Comparison of ENCODE assay signal across 9 mouse cellular contexts in the genomic region with DNA sequence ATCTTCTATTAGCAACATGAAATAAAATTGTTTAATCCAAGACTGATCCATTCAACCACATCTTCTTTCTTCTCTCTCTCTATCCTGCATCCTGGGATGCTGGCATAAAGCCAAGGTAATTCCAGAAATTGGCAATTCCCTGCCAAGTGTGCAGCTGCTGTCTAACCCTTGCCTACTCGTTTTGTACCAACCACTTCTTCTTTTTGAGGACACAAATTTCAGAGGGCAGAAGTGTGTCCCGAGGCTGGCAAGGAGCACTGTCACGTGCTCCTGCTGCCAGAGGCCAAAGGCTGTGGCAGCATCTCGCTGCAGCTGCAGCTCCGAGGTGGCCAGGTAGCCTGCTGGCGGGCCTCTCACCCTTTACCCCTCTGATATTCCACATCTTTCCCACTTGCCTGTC.
DNase-seq lines count a peak whose midpoint lies in the region; ATAC-seq and TF ChIP-seq lines count a peak whose summit lies in the region.
"Had no signal": no experiment of that assay in that cellular context is flagged by ENCODE, and none has a peak within 500 bp of the region (broad histone marks: within the 10 kb centered on the region; RNA-seq: fewer than 3 reads in every experiment).

No protein-coding gene starts in this region.

- peak; percentile 84 for DNase-seq in kidney, adult 2 months
- peak; percentile 39 for DNase-seq in Muller cell, postnatal 12 days (ENCODE audit: inconsistent ontology term)
- DNase-seq in cerebellum, postnatal 25 days, result peak; percentile 65 to 72
- DNase-seq in limb, embryonic 14.5 days (ENCODE audit: low spot score), result peak; percentile 11
- DNase-seq in adrenal gland, postnatal 4 days (ENCODE audit: low spot score in 2 of 2), result no peak

- no peak for TF ChIP-seq POLR2A in kidney, adult 2 months (IDR thresholded peaks at IDR 0.05; ENCODE audit: low read depth, low read length)
- no peak for TF ChIP-seq POLR2A in limb, embryonic 14.5 days (IDR thresholded peaks at IDR 0.05; ENCODE audit: borderline replicate concordance, extremely low read depth, insufficient read depth, insufficient read length)

- peaks cover 12% of the 10 kb centered on the region for H3K4me1 ChIP-seq in kidney, adult 2 months (ENCODE audit: control insufficient read depth, insufficient read depth, low read length)
- H3K4me1 ChIP-seq in kidney, embryonic 14.5 days (ENCODE audit: control insufficient read depth, insufficient read depth, low read length), result no peaks in the 10 kb centered on the region
- 0 out of 2 replicates have a peak, but pooled peaks cover 2% of the 10 kb centered on the region for H3K4me1 ChIP-seq in limb, embryonic 14.5 days (ENCODE audit: control insufficient read depth, insufficient read depth, low read length)
- H3K4me1 ChIP-seq in intestine, embryonic 16.5 days (ENCODE audit: control insufficient read depth, insufficient read depth, low read length), result no peaks in the 10 kb centered on the region
- no peaks in the 10 kb centered on the region for H3K4me1 ChIP-seq in heart, embryonic 12.5 days (replicated peaks)

- no peaks in the 10 kb centered on the region for H3K9me3 ChIP-seq in kidney, embryonic 14.5 days (ENCODE audit: control insufficient read depth, low read length)
- H3K9me3 ChIP-seq in limb, embryonic 14.5 days (ENCODE audit: control insufficient read depth, low read length), result no peaks in the 10 kb centered on the region
- H3K9me3 ChIP-seq in intestine, embryonic 16.5 days (ENCODE audit: control insufficient read depth, low read length), result no peaks in the 10 kb centered on the region
- no peaks in the 10 kb centered on the region for H3K9me3 ChIP-seq in heart, embryonic 12.5 days (replicated peaks)
- H3K9me3 ChIP-seq: G1E had no signal

- no peak overlapping the region for H3K27ac ChIP-seq in kidney, adult 2 months (ENCODE audit: insufficient read depth, low read depth, low read length)
- H3K27ac ChIP-seq in kidney, embryonic 14.5 days (ENCODE audit: low read depth, low read length), result no peak overlapping the region
- no peak overlapping the region for H3K27ac ChIP-seq in limb, embryonic 14.5 days (replicated peaks; ENCODE audit: low read depth, low read length)
- H3K27ac ChIP-seq in intestine, embryonic 16.5 days (ENCODE audit: low read length), result no peak overlapping the region
- no peak overlapping the region for H3K27ac ChIP-seq in heart, embryonic 12.5 days (ENCODE audit: poor library complexity, severe bottlenecking)

- H3K27me3 ChIP-seq in kidney, adult 2 months (replicated peaks; ENCODE audit: control insufficient read depth, insufficient read depth, low read length), result no peaks in the 10 kb centered on the region
- H3K27me3 ChIP-seq in kidney, embryonic 14.5 days (ENCODE audit: control insufficient read depth, insufficient read depth, low read length), result no peaks in the 10 kb centered on the region
- no peaks in the 10 kb centered on the region for H3K27me3 ChIP-seq in limb, embryonic 14.5 days (ENCODE audit: control insufficient read depth, insufficient read depth, low read length)
- H3K27me3 ChIP-seq in intestine, embryonic 16.5 days (replicated peaks; ENCODE audit: control insufficient read depth, insufficient read depth, low read length), result no peaks in the 10 kb centered on the region
- H3K27me3 ChIP-seq in heart, embryonic 12.5 days (replicated peaks), result no peaks in the 10 kb centered on the region

- no peak overlapping the region for H3K9ac ChIP-seq in kidney, embryonic 14.5 days (ENCODE audit: low read depth, low read length)
- no peak overlapping the region for H3K9ac ChIP-seq in limb, embryonic 14.5 days (ENCODE audit: low read depth, low read length, severe bottlenecking)
- no peak overlapping the region for H3K9ac ChIP-seq in intestine, embryonic 16.5 days (ENCODE audit: low read depth, low read length)
- no peak overlapping the region for H3K9ac ChIP-seq in heart, embryonic 12.5 days

- WGBS in kidney, adult 2 months, result 32% methylated on average over 6 of the region's 6 CpGs
- 68% methylated on average over 6 of the region's 6 CpGs for WGBS in kidney, embryonic 14.5 days
- 39% methylated on average over 6 of the region's 6 CpGs for WGBS in limb, embryonic 14.5 days
- WGBS in intestine, embryonic 16.5 days, result 48% methylated on average over 6 of the region's 6 CpGs
- WGBS in heart, embryonic 12.5 days, result 47% methylated on average over 6 of the region's 6 CpGs

- H3K4me3 ChIP-seq in kidney, adult 2 months (ENCODE audit: insufficient read depth, low read depth, low read length), result no peak overlapping the region
- no peak overlapping the region for H3K4me3 ChIP-seq in kidney, embryonic 14.5 days (ENCODE audit: low read length)
- no peak overlapping the region for H3K4me3 ChIP-seq in limb, embryonic 14.5 days (replicated peaks; ENCODE audit: low read length)
- H3K4me3 ChIP-seq in intestine, embryonic 16.5 days (ENCODE audit: low read length), result no peak overlapping the region
- H3K4me3 ChIP-seq in heart, embryonic 12.5 days, result no peak overlapping the region

- H3K4me2 ChIP-seq in kidney, embryonic 14.5 days (replicated peaks; ENCODE audit: low read depth, low read length), result no peak overlapping the region
- H3K4me2 ChIP-seq in limb, embryonic 14.5 days (replicated peaks; ENCODE audit: low read depth, low read length, severe bottlenecking), result no peak overlapping the region
- H3K4me2 ChIP-seq in intestine, embryonic 16.5 days (ENCODE audit: low read depth, low read length), result no peak overlapping the region
- no peak overlapping the region for H3K4me2 ChIP-seq in heart, embryonic 12.5 days

- H3K36me3 ChIP-seq in kidney, adult 2 months (ENCODE audit: control insufficient read depth, insufficient read depth, low read length), result no peaks in the 10 kb centered on the region
- H3K36me3 ChIP-seq in kidney, embryonic 14.5 days (ENCODE audit: control insufficient read depth, insufficient read depth, low read length), result no peaks in the 10 kb centered on the region
- H3K36me3 ChIP-seq in limb, embryonic 14.5 days (ENCODE audit: control insufficient read depth, insufficient read depth, low read length), result no peaks in the 10 kb centered on the region
- H3K36me3 ChIP-seq in intestine, embryonic 16.5 days (ENCODE audit: control insufficient read depth, insufficient read depth, low read length), result no peaks in the 10 kb centered on the region
- H3K36me3 ChIP-seq in heart, embryonic 12.5 days, result no peaks in the 10 kb centered on the region
- H3K36me3 ChIP-seq: G1E had no signal

- no peak for TF ChIP-seq CTCF in kidney, adult 2 months (conservative IDR thresholded peaks at IDR 0.05; ENCODE audit: insufficient read depth, insufficient read length, low read depth, low read length)

- no peak for ATAC-seq in kidney, embryonic 14.5 days (ENCODE audit: low FRiP score, low TSS enrichment)
- ATAC-seq in limb, embryonic 14.5 days (ENCODE audit: low FRiP score, low read depth), result no peak
- ATAC-seq in intestine, embryonic 16.5 days, result no peak
- no peak for ATAC-seq in heart, embryonic 12.5 days (ENCODE audit: insufficient number of reproducible peaks, low FRiP score)

Comparison
In these comparisons a context has a peak if more than half of its experiments do, and no peak if none do; other contexts are left out.
1. DNase-seq: peak in kidney, adult 2 months (single experiment), Muller cell, postnatal 12 days (single experiment), cerebellum, postnatal 25 days (2 of 2) and limb, embryonic 14.5 days (single experiment); none in adrenal gland, postnatal 4 days (0 of 2).